Mouse (Mus musculus) ES-Bruce4 (cell line): ENCODE results near the gene Slc10a7.

Experiments used
- CTCF ChIP-seq: IDR thresholded peaks from one replicate; pipeline ENCODE4 v1.8.1; 2011; ENCODE audit warnings: low read depth, low read length
- EP300 ChIP-seq: IDR thresholded peaks from 2 replicates; pipeline ENCODE4 v1.6.1; 2011; ENCODE audit warnings: low read depth, low read length; ENCODE audit not compliant: insufficient read depth
- POLR2A ChIP-seq: IDR thresholded peaks from one replicate; pipeline ENCODE4 v1.8.1; 2011; ENCODE audit warnings: low read length; ENCODE audit not compliant: insufficient read depth

- TF ChIP-seq CTCF: no peak
- TF ChIP-seq EP300: no peak
- TF ChIP-seq POLR2A: no peak
Observed at GRCm38 (mm10) chr8:78690795-78691194, 181.6 kb downstream of the Slc10a7 start.
